Mouse (Mus musculus) ovary, adult 18-20 months (tissue): ENCODE results near the gene Fhl2.
"Not testable (repeated sequence)": the region's sequence is repeated elsewhere in the genome, so short reads cannot be mapped to it uniquely, and the experiment has no call there.

Source experiments
- DNase-seq: peaks from one replicate; pipeline ENCODE4 v3.0.0; 2022; ENCODE audit warnings: low spot score, mixed read lengths

Fhl2 gene

DNA sequence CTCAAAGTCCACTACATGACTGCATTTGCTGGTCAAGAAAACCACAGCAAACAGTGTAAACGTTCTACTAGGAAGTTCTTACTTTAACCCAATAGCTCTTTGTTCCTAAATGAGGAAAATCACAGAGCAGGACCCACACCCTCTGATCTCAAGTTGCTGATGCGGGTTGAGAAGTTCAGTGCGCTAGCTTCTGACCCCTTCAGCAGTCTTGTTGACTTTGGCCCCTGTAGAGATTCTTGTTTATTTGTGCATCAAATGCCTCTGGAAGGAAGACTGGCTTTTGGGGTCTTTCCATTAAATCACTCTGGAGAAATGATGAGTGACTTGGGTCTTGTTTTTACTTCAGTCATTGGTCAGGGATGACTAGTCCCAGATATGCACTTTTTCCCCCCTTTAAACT lies 46.6 kb downstream of the Fhl2 start:
- DNase-seq = no peak

DNA sequence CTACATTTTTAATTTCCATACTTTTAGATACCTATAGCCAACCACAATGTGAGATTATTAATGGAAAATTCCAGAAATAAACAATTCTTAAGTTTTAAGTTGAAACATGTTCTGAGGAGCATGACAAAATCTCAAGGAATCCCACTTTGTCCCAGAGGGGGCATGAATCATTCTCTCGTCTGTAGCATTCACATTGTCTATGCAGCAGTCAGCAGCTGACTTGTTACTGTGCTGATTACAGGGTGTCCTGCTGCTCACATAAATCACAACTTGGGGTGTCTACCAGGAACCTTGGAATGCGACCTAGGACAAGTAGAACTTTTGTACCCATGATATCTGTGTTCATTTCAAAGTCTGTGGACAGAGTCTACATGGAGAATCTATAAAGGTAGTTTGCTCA lies 49.3 kb downstream of the Fhl2 start:
- DNase-seq = no peak

DNA sequence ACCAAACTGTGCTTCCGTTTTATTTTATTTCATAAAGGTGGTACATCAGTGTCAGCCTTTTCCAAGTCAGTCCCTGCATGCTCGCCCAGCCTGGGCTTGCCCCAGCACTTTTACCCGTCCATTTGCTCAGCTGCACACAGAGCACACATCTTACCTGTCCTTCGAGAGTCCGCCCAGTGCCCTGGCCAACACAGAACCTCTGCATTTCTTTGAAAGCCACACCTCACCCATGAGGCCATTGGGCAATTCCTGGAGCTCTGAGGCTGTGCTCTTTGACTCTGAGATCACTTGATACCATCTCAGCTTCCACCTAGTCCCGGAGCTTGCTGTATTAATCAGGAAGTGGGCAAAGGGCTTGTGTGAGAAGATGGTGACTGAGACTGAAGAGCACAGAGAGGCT lies 51.4 kb downstream of the Fhl2 start:
- no peak for DNase-seq

DNA sequence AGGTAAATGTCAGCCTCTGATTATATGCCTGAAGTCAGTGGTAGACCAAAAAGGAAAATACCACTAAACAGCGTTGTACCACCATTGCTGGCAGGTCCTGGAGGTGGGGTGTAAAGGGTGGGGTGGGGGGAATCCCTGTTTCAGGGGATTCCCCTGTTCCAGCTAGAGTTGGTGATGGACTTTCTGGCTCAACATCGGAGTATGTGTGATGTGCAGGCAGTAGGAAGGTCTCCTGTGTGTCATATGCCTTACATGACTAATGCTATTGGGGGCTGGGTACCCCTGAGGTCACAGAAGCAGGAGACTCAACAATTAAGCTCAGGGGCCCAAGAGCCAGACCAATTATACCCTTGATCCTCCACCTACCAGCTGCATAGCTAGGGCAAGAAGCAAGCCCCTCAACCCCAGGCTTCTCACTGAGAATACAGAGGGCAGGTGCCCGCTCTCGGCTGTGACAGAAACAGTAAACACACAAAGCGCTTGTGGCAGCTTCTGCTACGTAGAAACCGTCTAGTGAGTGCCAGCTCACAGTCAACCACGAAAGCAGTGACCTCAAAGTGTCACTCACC lies 52.4 kb downstream of the Fhl2 start:
- no peak for DNase-seq

DNA sequence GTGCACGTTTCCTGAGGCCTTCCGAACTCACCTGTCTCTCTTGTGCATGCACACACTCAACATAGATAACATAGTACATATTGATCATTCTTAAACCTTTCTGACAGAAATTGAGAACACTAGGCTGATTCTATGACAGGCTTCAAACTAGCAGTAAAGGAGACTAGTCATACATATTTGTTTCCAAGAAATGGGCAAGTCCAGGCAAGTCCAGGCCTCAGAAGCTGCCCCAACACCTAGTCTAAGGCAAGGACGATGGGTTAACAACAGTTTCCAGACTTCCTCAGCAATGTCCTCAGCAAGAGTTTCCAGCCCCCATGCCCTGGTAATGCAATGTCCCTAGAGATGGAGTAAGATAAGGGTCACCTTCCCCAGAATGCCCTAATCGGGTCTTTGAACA lies 53.0 kb downstream of the Fhl2 start:
- no peak for DNase-seq

DNA sequence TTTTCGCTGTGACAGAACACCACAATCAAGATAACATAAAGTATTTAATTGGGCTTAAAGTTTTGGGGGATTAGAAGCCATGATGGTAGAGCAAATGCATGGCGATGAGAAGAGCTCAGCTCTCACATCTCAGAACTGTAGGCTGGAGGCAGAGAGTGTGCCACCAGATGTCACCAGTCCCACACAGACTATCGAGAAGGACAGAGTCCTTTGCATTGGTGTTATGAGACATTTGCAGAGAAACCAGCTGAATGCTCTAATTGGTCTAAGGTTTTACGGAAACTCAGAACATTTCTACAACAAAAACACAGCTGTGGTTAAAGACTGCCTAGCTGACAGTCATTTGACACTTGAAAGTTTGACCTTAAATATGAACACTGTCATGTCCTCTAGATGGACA lies 53.5 kb downstream of the Fhl2 start:
- no peak for DNase-seq

DNA sequence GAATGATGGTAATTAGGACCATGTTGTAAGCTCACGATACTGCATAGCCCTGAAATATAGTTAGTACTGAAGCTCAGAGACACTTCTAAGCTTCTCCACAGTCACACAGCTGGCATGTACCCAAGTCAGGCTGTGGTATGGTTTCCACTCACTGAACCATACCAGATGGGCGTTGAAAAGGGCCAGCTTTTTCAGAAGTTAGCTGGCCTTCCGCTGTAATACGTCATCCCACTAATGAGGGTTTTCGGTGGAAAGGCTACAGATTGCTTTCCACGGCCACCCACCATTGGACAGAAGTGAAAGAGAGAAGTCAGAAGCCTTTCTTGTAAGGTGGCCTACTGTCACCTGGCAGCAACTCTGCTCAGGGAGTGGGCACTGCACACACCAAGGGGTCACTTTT lies 53.9 kb downstream of the Fhl2 start:
- no peak for DNase-seq

DNA sequence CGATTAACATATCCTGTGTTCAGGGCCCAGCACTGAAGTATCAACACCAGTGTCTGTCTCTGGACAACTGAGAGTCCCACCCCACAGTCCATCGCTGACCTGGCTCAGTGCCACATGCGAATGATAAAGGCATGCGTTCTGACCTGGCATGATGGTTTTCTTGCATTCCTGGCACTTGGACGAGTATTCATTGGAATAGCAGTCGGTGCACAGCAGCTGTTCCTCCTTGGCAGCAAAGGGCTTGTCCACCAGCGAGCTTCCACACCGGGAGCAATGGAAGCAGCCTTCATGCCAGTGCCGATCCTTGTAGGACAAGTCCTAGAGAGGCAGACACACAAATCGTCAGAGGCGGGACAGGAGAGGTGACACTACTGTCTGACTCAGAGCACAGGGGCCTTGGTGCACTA lies 55.2 kb downstream of the Fhl2 start:
- DNase-seq = no peak

DNA sequence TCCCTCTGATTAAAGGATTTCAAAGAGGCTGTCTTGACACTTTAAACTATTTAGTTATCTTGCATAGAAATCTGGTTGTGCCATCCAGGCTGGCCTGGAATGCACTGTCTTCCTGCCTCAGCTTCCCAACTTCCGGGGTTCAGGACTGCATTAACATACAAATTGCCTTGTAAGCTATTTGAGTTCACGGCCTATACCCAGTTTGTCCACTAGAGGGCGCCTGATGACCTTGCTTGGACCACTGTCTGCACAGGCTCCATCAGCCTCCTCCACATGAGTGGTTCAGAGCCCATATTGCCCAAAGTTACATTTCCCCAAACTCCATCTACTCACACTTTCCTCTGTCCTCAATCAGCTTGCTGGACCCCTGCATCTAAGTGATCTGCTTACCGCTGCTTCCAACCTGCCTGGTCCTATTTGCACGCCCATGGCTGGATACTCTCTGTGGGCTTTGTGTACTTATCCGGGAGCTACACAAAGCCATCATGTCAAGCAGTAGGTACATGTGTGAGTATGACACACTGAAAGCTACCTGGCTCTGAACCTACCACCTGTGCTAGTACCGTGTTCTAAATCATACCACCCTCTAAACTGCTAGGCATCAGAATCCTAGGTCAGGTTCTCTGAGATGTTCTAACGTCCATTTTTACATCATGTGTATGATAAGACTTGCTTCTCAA lies 57.1 kb downstream of the Fhl2 start:
- DNase-seq = peak; percentile 51

DNA sequence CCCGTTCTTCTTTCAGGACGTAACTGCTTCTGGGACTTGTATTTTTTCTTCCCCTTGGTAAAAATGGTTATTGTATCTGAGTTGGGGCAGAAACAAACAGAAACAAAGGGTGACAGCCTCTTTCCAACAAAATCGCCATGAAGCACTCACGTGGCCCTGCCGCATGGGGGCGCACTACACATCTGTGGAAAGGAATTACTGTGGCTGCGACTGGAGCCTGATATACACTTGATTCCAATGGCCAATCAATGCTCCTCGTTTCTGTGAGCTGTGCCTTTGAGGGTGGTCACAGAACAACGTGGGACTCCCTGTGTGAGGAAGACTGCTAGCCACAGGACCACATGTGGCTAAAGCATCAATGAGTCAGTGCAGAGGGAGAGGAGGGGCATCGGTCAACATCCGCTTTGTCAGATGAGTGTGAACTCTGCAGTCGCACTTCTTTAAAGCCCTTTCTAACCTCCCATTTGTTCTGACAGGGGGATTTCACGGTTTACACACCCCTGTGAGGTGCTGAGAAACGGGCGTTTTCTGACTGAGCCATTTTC lies 58.4 kb downstream of the Fhl2 start:
- no peak for DNase-seq

DNA sequence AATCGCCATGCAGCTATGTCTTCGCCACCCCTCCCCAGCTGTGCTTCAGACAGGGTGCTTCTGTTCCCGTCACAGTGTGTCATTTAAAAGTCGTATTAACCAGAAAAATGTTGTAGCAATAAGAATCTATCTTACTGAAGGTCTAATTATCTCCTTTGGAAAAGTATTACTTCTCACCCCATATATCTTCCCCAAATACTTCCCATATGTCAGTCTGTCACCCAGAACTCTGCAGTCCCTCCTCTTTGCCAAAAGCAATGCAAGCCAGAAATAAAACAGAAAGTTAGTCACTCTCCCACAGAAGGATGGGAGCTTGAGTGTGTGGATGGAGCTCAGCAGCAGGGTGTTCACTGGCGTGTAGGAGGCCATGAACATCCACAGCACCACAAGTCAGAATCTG lies 59.5 kb downstream of the Fhl2 start:
- no peak for DNase-seq

DNA sequence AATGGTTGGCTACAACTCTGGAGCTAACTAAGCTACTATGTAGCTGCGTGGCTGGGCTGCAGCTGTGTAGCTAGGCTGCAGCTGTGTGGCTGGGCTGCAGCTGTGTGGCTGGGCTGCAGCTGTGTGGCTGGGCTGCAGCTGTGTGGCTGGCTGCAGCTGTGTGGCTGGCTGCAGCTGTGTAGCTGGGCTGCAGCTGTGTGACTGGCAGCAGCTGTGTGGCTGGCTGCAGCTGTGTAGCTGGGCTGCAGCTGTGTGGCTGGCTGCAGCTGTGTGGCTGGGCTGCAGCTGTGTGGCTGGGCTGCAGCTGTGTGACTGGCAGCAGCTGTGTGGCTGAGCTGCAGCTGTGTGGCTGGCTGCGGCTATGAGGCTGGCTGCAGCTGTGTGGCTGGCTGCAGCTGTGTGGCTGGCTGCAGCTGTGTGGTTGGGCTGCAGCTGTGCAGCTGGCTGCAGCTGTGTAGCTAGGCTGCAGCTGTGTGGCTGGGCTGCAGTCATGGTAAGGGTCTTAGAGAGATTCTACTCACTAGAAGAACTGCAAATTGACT lies 60.2 kb downstream of the Fhl2 start:
- not testable (repeated sequence) for DNase-seq

DNA sequence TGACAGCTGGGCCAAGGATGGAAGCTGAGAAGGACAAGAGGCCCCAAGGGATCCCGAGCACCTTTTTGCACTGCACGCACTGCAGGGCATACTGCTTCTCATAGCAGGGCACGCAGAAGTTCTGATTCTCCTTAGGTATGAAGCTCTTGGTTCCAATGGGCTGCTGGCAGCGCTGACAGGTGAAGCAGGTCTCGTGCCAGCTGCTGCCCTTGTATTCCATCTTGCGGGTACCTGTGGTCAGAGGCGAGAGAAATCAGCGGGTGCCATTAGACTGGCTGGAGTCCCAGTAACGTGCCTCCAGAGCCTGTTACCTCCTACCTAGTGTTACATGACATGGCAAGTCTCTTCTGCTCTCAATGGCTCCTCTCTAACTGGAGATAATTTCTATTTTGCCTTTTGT lies 65.2 kb downstream of the Fhl2 start:
- no peak for DNase-seq

DNA sequence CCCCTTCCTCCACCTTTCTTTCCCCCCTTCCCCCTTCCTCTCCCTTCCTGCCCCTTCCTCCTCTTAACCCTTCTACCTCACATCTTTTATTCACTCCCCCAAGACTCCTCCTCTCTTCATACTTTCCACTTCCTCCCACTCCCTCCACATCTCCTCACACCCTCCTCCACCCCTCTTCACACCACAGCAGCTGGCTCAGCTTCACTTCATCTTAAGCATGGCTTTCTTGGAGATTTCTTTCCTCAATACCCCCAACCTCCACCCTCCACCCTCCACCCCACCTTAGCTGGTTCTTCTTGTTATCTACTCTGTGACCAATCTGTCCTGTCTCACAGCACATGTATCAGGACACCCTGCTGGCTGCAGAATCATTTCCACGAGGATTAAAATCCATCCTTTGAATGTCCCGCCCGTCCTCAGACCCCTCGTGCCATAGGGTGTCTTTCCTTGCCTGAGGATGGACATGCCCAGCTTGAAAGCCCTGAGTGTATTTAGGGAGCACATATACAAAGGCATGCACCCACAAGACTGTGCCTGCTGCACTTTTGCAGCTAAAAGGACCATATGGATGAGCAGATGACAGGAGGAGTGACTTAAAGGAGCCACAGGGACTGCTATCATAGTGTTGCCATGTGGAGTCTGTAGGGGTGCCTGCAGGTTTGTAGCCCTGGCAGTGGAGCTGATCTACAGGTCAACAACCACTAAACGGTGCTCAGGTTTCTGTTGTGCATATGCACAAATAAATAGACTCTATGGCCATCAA lies 66.4 kb downstream of the Fhl2 start:
- DNase-seq = no peak

DNA sequence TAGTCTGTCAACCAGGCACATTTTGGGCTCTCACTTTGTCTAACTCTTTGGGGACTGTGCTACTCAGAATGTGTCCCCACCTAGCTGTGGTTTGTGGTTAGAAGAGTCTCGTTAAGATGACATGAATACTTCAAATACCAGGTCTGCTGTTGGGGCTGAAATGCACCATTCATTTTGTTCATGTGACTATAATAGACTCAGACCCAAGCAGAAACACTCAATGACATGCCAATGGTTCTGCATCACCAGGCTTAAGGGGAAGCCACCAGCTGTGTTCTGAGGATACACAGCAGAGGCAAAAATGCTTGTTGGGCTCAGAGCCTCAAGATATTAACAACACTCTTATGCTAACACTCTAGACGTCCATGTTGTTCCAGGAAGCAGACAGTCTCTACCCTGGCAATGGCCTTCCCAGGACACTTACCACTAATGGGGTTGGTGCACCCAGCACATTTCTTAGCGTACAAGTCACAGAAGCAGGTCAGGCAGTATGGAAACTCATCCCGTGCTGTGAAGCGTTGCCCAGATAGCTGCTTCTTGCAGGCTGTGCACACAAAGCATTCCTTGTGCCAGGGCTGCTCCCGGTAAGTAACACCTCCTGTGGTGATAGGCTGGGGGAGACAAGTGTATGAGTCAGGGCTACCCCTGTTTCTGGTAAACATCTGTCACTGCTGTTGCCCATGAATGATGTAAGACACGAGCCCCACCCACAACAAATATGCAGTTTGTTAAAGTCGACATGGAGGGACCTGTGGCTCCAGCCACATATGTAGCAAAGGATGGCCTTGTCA lies 68.8 kb downstream of the Fhl2 start:
- DNase-seq = no peak

DNA sequence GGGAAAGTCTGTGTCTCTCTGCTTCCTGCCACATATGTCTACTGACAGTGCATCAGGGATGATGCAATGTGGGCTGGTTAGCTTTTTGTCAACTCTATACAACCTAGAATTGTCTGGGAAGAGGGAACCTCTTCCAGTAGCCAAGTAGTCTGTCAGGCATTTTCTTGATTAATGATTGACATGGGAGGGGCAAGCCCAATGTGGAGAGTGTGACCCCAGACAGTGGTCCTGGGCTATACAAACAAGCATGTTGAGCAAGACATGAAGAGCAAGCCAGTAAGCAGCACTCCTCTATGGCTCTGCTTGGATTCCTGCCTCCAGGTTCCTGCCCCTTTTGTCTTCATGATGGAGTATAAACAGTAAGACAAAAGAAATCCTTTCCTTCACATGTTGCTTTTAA lies 69.6 kb downstream of the Fhl2 start:
- DNase-seq = no peak

DNA sequence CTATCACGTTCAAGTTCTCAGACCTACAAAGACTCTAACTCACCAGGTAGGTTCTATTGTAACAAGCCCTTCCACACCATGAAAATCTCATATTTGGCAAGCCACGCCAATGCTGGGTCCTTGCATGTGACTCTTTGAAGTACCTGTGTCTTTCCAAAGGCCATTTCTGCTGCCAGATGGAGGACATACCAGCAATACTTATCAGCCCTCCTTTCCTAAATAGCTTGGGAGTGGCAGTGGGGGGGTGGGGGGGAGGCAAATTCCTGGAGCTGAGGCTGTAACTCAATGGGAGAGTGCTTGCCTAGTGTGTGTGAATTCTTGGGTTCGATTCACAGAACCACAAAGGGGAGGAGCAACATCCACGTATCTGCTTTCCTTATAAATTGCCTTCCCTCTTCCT lies 72.1 kb downstream of the Fhl2 start:
- no peak for DNase-seq

DNA sequence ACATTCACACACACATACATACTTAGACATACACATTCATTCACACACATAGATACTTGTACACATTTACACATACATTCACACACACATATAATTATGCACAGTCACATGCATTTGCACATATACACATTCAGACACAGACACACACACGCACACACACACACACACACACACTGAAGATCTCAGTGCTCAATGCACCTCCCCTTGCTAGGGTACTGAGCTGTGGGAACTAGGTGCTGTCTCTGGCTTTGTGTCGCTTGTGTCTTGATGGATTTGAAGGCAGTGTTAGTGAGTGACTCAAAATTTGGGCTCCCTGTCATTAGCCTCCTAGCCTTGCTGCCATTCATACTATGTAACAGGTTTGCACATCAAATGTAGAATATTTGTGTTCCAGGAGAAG lies 74.2 kb downstream of the Fhl2 start:
- no peak for DNase-seq

DNA sequence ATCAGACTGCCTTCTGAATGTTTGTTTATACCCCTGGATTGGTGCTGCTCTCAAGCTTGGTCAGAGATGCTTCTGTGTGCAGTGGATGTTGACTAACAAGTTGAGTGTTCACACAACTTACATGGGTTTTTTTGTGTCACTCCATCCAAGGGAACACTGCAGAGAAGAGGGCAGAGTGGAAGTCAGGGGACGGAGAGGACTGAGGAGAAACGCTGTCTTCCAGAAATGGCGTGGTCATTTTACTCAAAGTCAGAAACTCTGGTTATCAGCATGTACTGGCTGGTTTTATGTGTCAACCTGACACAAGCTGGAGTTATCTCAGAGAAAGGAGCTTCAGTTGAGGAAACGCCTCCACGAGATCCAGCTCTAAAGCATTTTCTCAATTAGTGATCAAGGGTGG lies 75.8 kb downstream of the Fhl2 start:
- DNase-seq = no peak

DNA sequence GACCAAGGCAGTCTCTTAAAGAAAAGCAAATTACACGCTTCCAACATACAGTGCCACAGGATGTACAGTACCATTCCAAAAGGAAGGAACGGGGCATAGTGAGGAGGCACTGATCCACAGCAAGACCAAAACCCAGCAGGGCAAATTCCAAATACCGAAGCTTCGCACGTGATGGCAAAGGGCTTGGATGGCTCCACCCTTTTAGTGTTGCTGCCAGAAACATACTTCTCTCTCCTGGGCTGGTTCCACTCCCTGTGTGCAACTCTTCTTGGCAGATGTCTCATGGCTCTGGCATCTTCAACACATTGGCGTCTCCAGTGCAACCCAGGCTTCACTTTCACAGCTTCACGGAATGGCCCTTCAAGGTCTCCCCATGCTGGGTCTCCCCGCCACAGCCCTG lies 79.3 kb downstream of the Fhl2 start:
- DNase-seq = no peak

DNA sequence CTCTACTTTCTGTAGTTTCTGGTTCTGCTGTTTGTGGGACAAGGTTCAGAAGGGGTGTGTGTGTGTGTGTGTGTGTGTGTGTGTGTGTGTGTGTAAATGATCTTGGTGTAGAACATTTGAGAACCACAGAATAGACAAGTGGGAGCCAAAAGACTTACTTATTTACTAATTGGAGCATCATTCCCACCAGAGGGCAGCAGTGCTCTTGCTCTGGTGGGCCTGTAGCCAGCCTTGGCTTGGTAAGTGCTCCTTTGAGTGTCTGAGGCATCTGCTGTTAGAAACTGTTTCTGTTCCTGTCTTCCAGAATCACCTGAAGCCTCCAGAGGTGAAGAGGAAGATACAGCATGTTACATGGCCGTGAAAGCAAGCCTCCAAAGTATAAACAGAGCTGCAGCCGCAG lies 83.9 kb downstream of the Fhl2 start:
- DNase-seq = no peak

DNA sequence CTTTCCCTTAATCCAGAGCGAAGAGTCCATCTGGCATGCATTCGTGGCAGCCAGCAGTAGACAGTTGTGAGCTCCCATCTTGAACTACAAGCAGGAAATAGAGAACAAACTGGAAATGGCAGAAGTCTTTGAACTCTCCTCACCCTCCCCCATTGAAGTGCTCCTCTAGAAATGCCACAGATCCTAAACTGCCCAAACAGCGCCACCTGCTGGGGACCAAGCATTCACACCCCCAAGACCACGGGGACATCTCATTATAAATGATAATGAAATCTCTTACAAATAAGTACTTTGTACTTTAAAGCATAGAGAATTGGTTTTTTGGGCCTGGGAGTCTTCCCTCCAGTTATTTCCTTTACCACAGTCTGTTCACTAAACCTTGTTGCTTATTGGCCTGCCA lies 86.2 kb downstream of the Fhl2 start:
- no peak for DNase-seq
